Mouse (Mus musculus) inflammation-experienced regulatory T-cells, adult 16 weeks (primary cell): Measurements from ENCODE around the gene Bex3. TPM values are rescaled to one million over a fixed set of nuclear protein-coding genes. Genes with fewer than 3 reads are reported as not detected.

ENCODE experiments used
- polyA plus RNA-seq: library from polyadenylated mRNA; unstranded; fragments of 100-300 nt; shearing (Covaris generic); gene quantifications from one replicate; pipeline ENCODE4 v1.2.1, GENCODE M21; 2017

The Bex3 gene
- 104 TPM for polyA plus RNA-seq

GRCm38 (mm10) chrX:136269743-136270392 lies at the start of gene Bex3:
Gene Bex3 (plus strand): TSS chrX:136270253.

GRCm38 (mm10) chrX:136244574-136245229 lies 25.4 kb upstream of the Bex3 start, which contains the start of gene Tceal9:
Gene Tceal9 (plus strand): TSS chrX:136245079.

Other genes starting within 250 kb of the Bex3 start
- not detected for gene Arxes1, start 236.9 kb upstream of the Bex3 start, polyA plus RNA-seq
- gene Bex2, start 202.0 kb upstream of the Bex3 start, polyA plus RNA-seq = 2.2 TPM
- gene Nxf3, start 185.0 kb upstream of the Bex3 start, polyA plus RNA-seq = not detected
- gene Bex4, start 131.3 kb upstream of the Bex3 start, polyA plus RNA-seq = not detected
- 1.0 TPM for gene Tceal8, start 97.9 kb upstream of the Bex3 start, polyA plus RNA-seq
- not detected for gene Tceal5, start 66.4 kb upstream of the Bex3 start, polyA plus RNA-seq
- gene Tceal7, start 55.5 kb upstream of the Bex3 start, polyA plus RNA-seq = not detected
- gene Bex1, start 54.7 kb upstream of the Bex3 start, polyA plus RNA-seq = not detected
- gene Tceal9, start 25.2 kb upstream of the Bex3 start, polyA plus RNA-seq = 56.0 TPM
- not detected for gene Kir3dl1, start 247.7 kb downstream of the Bex3 start, polyA plus RNA-seq